Mouse (Mus musculus) layer of hippocampus, postnatal 10 days (tissue): Measurements from ENCODE around the gene Scube3. TPM values are rescaled to one million over a fixed set of nuclear protein-coding genes. Genes with fewer than 3 reads are reported as not detected.
A peak's percentile ranks its signal among the peaks of the same experiment; 100 is the strongest.

Experiments used
- DNase-seq, 2 experiments: peaks; one replicate each; pipeline ENCODE4 v3.0.0; 2021; ENCODE audit warnings: low spot score in 2 of 2
- total RNA-seq, 2 experiments: library from RNA; stranded (reverse); gene quantifications; 2 replicates each; pipeline ENCODE4 v1.2.3; 2021

Scube3 gene
- total RNA-seq, 2 experiments from 2014 or later = 2.5 to 3.5 TPM

DNA sequence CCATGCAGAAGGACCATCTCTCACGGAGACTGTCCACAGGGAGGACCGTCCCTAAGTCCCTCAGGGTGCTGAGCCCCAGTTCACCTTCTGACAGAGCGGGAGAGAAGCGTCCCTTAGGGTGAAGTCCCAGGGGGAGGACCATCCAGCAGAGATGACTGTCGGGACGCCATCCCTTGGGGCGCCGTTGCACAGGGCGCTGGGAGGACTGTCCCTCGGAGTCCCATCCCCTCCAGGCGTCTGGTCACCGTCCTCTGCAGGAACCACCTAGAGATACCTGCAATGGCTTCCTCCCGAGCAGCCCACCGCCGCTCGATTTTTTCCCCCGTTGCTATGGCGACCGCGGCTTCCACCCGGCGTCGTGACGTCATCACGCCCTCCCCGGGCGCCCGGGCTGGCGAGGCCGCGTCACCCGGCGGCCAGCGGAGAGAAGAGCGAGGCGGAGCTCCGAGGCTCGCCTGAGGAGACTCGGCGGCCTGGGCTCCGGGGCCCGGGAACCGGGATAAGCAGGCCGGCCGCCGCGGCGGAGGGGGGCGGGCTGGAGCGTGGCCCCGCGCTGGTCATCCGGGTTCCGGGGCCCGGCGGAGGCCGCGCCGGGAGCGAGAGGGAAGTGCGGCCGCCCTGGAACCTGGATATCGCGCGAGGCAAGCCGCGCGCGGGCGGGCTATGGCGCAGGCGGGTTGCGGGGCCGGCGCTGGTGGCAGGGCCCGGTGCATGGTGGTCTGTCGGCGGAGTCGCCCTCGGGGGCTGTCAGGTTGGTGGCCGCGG, 35.0 kb downstream of the Scube3 start, which contains the start of gene Zfp523:
Gene Zfp523, plus strand, starts transcription at position 355 of the 765 bp plus-strand sequence.
- peak; percentile 93 to 95 for DNase-seq

DNA sequence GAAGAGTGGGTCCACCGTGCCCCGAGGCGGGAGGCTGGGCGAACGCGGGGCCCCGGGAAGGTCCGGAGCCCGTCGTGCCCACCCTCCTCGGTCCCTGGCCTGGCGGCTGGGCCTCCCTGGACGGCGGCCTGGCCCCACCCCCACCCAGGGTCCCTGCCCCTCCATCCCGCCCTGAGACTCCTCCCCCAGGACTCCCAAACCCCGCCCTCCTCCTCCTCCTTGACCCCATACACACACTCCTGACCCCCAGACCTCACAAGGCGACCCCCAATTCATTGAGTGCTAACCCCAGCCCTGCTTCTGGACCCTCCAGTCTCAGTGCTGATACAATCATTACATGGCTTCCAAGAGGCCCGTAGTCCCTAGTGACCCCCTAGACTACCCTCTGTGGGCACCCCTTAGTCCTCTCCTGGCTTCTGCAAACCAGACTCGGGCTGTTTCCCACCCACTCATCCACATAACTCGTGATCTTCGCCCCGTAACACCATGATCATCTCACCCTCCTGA, 35.7 kb downstream of the Scube3 start:
- DNase-seq = no peak

DNA sequence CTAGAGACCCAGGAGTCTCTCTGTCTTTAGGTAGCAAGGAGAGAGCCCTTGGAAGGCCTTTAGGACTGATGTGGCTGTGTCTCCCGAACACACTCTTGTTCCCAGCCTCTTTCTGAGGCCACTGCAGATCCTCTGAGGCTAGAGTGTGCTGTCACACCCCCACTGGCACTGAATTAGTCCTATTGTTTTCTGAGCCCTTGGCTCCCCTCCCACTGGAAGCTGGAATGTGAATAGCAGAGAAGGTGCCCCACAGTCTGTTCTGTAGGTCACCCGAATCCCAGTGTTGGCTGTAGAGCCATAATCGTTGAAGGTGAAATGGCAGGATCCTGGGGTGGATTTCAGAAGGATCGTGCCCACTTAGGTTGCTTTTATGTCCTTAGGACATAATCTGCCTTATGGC, 38.4 kb downstream of the Scube3 start:
- no peak for DNase-seq

DNA sequence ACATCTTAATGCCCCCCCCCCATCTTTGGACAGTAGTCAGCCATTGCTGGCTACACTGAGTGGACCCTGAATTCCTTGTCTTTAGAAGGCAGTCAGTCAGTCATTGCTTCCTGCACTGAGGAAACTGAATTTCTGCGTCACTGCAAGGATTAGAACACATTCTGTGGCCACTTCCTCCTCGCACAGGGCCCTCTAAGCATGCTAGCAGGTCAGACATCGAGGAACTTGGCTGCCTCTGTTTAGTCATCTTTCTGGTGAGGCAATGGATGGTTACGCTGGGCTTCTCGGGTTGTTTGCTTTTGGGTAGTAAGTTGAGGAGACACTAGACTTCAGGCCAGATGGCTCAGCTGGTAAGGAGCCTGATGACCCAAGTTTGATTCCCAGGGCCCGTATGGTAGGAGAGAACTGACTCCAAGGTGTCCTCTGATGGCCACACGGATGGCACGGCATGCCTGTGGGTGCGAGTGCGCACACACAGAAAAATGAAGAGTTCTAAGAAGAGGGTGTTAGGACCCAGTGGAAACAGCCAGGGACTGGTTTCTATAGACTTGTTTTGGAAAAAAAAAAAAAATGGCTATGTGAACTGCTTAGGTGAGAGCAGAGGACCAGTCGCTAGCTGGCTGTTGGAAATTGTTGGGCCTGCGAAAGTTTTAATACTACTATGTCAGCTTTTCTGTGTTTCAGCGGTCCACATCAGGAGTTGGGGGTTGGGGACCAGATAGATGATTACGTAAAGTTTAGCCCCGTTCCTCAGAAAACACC, 39.0 kb downstream of the Scube3 start:
- no peak for DNase-seq

DNA sequence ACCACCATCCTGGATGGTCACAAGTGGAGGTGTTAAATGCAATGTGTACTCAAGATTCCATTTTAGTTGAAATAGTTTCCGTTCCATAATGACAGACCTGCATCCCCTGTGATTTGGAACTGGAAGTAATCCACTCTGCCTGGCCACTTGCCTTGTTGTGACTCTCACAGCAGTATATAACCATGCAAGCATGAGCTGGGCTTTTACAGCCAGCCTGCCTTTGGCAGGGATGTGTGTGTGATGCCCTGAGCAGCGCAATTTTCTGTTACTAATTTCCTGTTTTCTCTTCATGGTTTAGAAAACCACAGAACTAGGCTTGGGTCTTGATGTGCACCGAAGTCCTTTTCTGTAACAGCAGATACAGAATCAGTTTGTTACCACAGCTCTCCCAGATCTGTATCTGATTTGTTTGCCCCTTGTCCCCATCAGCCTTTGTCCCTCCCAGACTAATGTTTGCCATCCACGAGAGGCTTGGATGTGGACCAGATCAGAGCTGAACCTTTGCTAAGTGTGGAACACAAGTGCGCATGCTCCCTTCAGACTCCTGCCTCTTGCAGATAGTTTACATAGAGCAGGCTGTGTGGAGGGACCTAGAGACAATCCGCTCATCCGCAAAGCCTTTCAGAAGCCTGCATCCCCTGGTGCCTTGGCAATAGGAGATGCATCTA, 43.2 kb downstream of the Scube3 start:
- DNase-seq = no peak

DNA sequence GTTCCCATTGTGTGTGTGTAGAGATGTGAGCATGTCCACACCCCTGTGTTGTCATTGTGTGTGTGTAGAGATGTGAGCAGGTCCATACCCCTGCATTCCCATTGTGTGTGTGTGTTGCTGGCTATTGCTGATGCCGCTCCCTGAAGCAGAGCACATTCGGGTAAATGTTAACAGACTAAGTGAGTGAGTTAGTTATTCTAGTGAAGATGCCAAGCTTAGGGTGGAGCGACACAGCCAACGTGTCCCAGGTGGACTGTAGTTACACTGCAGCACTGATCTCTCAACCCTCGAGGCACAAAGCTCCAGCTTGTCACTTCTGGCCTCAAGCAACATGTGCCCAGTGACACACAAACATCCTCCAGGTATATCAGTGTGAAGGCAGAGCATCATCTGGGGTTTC, 46.4 kb downstream of the Scube3 start:
- DNase-seq = no peak

DNA sequence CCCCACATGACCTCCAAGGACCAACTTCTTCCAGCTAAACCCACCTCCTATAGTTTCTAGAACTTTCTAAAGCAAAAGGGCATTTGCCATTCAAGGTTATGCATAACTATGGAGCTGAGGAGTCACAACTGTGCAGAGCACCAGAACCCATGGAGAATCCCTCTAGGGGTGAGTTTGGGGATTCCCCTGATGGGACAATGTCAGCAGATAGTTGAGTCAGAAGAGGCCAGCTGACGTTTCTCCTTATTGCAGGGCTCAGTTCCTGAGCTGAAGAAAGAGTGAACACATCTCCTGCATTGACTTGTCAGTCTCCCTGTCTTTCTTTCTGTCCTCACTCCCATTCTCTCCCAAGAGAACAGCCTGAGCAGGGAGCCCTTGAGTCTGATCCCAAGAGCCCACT, 50.8 kb downstream of the Scube3 start:
- no peak for DNase-seq

DNA sequence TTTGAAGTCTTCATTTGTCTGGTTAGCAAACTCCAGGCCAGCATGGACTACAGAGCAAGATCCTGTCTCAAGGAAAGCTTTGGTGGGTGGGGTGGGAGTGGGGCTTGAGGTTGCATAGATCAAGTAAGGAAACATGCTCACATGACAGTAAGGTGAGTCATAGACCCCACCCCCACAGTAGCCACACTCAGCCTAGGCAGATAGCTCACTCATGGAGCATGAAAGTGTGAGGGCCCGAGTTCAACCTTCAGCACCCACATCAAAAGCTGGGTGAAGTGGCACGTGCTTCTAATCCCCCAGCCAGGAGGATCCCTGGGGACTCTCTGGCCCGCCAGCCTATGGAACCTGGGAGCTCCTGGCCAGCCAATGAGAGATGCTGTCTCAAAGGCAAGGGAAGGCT, 51.6 kb downstream of the Scube3 start:
- no peak for DNase-seq

DNA sequence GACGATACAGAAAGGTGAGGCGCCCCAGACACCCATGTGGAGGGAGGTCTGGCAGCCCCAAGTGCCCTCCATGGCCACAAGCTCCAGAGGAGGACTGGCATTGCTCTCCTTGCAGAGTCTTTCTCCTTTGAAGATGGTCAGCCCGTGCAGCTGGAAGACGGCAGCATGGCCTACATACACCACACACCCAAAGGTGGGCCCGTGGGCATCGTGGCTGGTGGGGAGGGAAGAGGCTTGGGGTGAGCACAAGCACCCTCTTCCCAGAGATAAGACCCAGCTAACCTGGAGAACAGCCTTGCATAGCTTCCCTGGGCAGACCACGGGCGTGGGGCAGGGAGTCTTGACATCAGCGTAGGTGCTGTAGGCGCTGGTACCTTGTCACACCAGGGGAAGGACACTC, 53.1 kb downstream of the Scube3 start:
- no peak for DNase-seq

DNA sequence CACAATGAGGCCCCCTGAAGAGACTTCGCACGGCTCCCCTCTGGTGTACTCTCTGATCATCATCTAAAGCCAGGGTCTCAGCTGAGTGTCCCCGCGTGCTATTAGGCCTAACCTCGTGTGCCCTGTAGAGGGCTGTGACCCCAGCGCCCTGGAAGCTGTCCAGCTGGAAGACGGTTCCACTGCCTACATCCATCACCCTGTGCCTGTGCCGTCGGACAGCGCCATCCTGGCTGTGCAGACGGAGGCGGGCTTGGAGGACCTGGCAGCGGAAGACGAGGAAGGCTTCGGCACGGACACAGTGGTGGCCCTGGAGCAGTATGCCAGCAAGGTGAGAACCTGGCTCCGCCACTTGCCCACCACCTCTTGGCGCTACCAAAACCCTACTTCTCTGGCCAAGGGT, 55.7 kb downstream of the Scube3 start:
- no peak for DNase-seq

DNA sequence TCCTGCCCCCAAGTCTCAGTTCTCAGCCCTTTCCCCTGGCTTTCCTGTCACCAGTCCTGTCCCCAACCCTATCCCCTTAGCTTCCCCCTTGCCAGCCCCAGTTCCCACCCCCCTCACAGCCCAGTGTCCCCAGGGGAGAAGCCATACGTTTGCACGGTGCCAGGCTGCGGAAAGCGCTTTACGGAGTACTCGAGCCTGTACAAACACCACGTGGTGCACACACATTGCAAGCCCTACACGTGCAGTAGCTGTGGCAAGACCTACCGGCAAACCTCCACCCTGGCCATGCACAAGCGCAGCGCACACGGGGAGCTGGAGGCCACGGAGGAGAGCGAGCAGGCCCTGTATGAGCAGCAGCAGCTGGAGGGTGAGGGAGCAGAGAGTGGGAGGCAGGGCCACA, 60.0 kb downstream of the Scube3 start:
- DNase-seq = no peak

DNA sequence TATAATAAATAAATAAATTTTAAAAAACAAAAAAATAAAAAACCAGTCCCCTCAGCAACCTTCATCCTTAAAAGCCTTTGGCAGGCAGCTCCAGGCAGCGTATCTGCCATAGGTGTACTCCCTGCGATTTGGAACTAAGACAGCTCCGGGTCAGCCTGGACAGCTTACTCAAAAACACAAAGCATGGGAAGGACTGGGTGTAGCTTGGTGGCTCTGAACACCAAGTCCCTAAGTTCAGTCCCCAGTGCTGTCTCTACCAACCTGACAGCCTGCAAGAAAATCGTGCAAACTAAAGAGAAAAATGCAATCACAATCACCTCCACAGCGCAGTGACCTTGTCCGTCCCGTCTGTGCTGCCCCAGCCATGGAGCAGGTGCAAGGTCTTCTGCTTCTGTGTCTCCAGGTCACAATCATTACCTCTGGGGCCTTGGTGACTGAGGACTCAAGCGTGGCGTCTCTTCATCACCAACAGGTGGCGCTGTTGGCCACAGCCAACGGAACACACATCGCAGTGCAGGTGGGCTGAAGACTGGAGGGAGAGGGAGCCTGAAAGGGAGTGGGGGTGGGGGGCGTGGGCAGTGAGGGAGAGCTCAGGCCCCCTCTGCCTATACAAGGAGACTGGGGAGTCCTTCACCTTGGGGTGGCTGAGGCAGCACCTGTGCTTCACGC, 62.2 kb downstream of the Scube3 start:
- peak; percentile 56 to 65 for DNase-seq

DNA sequence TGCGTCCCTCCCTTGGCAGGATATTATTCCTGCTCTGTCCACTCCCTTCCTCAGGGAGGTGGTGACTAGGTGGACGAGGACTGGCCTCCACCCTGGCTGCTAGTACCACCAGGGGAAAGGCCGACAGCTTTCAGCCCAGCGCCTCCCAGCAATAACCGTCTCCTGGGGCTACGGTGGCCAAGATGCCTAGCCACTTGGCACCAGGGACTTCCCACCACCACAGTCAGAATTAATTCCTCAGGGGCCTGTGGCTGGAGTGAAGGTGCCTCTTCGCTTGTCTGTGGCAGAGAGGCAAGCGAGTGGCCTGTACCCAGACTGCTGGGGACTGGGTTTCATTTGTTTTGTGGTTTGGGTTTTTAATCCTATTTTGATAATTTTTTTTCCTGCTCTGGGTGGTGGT, 63.5 kb downstream of the Scube3 start:
- no peak for DNase-seq

DNA sequence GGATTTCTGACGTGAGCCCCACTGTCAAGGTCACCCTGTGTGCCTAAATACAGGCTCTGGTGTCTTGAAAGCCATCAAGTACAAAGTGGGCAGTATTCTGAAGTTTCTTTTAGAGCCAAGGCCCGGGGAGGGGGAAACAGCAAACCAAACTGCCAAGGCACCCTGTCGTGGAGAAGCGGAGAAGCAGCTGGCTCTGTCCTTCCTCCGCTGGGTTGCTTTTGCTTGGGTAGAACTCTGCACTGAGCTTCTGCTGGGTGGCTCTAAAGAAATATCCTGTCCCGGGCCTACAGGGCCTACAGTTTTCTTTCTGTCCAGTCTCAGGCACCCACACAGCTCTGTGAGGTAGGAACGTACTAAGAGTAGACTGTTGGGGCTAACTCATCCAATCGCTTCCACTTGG, 65.2 kb downstream of the Scube3 start:
- DNase-seq = no peak

DNA sequence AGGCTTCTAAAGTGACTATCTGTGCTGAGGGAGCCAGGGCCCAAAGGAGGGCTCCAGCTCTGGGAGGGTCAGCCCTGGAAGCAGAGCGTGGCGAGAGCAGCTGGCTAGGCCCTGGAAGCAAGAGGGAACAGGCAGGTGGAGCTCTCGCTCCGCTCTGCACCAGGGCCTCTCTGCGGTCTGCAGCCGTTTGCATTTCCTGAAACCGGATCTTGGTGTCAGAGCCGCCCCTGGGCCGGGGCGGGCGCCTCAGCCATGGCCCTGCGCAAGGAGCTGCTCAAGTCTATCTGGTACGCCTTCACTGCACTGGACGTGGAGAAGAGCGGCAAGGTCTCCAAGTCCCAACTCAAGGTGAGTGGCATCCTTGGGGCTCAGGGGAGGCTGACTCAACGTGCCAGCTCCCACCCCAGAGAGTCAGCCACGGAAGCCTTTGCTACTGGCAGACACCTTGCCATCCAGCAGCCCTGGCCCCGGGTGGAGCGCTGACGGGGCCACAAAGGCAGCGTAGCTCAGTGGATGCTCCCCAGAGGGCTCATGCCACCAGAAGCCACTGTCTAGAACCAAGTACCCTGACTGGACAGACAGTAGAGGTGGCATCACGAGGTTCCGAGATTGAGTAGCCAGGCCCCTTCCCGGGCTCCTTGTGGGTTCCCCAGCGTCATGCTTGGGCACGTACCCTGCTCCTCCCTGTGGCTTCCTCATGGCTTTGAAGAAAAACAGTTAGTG, 65.8 kb downstream of the Scube3 start, which contains the start of gene Def6:
Gene Def6, plus strand, starts transcription at position 188 of the 723 bp plus-strand sequence.
- DNase-seq = peak; percentile 27 to 52

DNA sequence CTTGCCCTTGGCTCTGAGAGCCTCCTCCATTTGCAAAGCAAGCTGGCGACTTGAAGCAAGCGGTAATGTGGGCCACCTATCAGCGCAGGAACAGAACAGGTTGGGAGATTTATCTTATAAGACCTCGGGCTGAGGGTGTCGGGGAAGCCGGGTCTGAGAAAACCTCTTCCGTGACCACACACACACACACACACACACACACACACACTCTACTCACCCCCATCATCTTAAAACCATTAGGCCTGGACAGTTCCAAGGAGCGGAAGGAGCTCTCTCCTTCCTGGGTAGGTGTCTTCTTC, 66.3 kb downstream of the Scube3 start:
- DNase-seq = no peak

DNA sequence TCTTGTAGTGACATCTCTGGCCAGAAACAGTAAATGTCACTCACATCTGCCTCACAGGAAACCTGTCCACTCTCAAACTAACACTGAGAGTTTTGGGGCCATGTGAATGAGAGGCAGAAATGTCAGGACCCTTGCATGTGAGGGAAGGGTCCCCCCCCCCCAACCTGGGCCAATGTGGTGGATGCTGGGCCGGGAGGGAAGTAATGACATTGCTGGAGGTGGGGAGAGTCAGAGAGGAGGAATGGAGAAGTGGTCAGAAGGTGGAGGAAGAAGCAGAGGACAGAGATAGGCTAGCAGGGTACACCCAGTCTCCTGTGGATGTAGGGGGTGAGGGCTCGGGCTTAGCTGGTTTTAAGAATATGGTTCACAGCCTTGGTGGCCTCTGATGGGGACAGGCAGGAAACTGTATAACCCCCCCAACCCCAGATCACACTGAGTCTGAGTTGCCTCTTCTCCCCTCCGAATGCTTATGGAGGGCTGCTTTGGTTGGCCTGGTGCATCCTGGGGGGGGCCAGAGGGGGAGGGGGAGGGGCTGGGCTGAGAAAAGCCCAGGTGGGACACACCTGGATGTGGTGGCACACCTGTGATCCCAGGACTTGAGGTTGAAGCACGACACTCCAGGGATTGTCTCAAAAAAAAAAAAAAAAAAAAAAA, 67.6 kb downstream of the Scube3 start:
- no peak for DNase-seq

DNA sequence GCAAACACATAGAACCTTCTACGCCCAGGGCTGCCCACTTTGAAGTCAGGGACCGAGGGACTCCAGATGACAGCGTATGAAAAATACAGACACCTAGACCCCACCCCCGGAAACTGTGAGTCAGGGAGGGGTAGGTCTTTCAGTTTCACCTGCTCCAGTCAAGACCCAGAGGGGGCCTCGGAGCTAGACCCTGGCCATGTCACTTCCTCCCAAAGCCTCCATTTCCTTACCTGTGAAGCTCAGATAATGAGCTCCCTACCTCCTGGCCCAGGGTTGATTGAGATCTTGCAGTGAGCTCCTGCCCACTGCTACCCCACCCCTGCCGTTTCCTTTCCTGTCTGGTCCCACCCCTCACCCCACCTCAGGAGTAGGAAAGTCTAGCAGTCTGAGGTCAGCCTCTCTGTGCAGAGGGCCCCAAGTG, 70.0 kb downstream of the Scube3 start:
- DNase-seq = no peak

DNA sequence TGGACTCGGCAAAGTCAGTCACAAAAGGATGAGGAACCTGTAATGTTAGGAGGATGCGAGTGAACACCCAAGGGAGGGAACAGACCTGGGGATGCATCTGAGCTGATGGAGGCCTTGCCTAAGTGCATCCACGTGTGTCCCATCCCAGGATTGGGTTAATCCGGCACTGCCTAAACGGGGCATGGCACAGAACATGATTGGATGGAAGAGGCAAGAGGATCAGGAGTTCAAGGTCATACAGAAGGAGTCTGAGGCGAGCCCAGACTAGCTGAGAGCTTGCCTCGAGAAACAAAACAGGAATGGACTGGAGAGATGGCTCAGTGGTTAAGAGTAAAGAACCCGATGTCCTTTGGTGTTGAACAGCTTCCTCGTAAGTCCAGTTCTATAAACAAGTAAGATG, 70.5 kb downstream of the Scube3 start:
- DNase-seq = no peak

DNA sequence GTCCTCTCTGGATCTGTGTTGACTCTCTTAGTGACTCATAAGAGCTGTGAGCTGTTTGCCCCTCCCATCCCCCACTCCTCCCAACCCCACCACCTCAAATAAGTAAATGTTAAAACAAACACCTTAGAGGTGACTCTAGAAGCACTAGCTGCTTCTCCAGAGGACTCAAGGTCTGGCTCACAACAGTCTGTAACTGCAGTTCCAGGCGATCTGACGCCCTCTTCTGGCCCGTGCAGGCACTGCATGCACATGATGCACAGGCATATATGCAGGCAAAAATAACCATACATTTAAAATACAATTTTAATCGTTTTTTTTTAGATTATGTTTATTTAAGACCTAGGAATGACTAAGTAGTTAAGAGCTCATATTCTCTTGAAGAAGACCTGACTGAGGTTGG, 71.3 kb downstream of the Scube3 start:
- DNase-seq = no peak
